Mouse (Mus musculus) T-helper 17 cell (primary cell): ENCODE data around the gene Olfr1289.

Source experiments
- in situ Hi-C, 2 experiments: fragments of 300-600 bp; cut with MboI, MseI; formaldehyde crosslinking; loops; 1 replicate in 1 of 2; 2 replicates in 1 of 2; pipeline ENCODE4 v1.15.1; 2025; ENCODE audit warnings: high pct_unique_total_duplicates in 2 of 2

Olfr1289 gene

DNA sequence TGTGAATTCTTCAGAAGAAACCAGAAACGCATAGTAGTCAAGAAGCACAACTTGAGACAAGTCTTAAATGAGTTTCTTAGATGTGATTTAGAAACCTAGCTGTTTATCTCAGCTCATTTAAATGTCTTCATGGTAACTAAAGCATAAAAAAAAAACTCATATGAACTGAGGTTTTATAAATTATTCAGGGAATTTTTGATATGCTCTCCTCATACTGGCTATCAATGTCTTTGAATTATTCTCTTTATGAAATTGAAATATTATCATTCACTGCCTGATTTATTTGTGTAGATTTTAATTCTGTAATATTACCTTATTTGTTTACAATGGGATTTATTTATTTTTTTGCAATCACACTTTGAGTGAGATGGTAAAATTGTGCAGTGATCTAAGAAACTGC is at the start of gene Olfr1289:
Olfr1289 (plus strand) TSS at position 301 of the 400 bp plus-strand sequence.
- in situ Hi-C loops: no loop called here

DNA sequence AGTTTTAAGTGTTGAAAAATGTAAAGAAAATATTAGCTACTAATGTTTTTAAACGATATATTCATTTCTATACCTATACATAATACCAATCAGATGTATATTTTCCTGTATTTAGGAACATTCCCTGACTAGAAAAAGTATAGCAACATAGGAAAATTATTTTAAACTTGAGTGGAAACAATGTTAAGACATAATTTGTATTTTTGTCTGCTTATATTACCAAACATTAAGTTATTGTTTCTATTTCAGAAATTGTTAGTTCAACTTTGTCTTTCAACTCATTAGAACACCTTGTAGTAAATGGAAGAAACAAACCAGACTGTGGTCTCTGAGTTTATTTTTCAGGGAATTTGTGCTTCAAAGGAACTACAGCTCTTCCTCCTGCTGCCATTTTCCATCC is 31.8 kb upstream of the Olfr1289 start, which contains the start of gene Olfr1287:
Olfr1287 (plus strand) TSS at position 301 of the 400 bp plus-strand sequence.
- in situ Hi-C loops: no loop called here

GRCm38 (mm10) chr2:111473801-111474200 is 6.8 kb upstream of the Olfr1289 start, which contains the start of gene Olfr1288:
Olfr1288 (plus strand) TSS chr2:111474101.
- in situ Hi-C loops: no loop called here

GRCm38 (mm10) chr2:111493729-111494128 is 13.1 kb downstream of the Olfr1289 start, which contains the start of gene Olfr1290:
Olfr1290 (minus strand) TSS chr2:111493829.
- in situ Hi-C loops: no loop called here

DNA sequence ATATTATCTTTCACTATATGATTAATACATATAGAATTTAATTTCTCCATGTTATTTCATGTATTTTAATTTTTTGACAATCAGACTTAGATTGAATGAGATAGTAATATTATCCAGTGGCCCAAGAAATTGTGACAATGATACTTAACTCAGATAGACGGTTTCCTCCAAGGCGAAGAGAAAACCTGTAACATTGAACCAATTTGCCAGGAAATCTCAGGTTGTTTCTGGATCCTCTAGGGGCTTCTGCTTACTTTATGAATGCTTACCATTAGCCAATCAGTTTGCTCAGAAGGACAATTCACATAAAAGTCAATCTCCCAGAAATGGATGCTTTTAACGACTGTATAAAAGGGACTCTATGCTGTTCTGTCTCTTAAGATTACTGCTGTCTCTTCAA is 16.3 kb downstream of the Olfr1289 start, which contains the start of gene Olfr1291-ps1:
Olfr1291-ps1 (plus strand) TSS at position 301 of the 400 bp plus-strand sequence.
- in situ Hi-C loops: no loop called here

DNA sequence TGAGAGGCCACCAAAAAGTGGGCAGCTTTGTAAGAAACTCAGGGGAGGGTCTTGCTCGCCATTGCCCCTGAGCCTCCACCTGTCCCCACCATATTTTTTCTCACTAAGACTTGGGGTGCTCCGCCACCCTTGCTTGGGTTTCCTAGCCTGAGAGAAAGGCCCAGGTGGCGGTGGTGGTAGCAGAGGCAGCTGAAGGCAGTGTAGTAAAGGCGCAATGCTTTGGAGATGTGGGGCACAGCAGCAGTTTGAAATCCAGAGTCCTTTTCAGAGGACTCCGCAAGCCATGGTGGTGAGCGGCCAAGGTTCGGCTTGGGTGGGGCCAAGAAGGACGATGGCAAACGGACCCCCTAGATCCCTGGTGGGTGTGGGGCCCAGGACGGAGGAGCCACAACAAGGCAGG is 36.8 kb downstream of the Olfr1289 start:
- in situ Hi-C loops: no loop called here

DNA sequence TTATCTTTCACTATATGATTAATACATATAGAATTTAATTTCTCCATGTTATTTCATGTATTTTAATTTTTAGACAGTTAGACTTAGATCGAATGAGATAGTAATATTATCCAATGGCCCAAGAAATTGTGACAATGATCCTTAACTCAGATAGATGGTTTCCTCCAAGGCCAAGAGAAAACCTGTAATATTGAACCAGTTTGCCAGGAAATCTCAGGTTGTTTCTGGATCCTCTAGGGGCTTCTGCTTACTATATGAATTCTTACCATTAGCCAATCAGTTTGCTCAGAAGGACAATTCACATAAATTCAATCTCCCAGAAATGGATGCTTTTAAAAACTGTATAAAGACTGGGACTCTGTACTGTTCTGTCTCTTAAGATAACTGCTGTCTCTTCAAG is 44.3 kb downstream of the Olfr1289 start, which contains the start of gene Olfr1293-ps:
Olfr1293-ps (plus strand) TSS at position 301 of the 400 bp plus-strand sequence.
- in situ Hi-C loops: no loop called here
